Mouse (Mus musculus) C2C12 (cell line): Measurements from ENCODE around the gene Thap8.

Experiments used
- CTCF ChIP-seq: IDR thresholded peaks from one replicate; pipeline ENCODE4 v1.5.1; 2011; ENCODE audit not compliant: control insufficient read depth, insufficient read depth, insufficient read length
- FOSL1 ChIP-seq: IDR thresholded peaks from one replicate; pipeline ENCODE4 v1.8.0; 2011; ENCODE audit warnings: mild to moderate bottlenecking, low read length; ENCODE audit not compliant: poor library complexity, insufficient read depth, severe bottlenecking
- USF1 ChIP-seq: IDR thresholded peaks from one replicate; pipeline ENCODE4 v1.6.1; 2011; ENCODE audit warnings: low read depth, mild to moderate bottlenecking, control low read depth, moderate library complexity

DNA sequence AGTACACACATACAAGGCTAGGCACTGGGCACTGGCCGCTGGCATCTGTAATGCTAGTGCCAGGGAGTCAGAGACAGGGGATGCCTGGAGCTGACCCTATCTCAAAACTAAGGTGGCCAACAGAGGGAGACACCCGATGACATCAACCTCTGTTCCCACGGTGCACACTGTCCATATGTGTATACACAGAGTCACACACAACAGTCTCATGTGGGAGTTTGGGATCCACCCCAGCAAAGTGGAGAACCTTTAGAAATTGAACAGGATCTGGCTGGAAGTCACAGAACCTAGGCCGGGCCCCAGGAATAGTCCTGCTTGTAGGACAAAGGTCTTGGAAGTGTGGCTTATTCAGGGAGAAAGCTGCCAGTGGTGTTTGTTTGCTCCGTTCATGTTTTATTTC lies 14.4 kb downstream of the Thap8 start:
- TF ChIP-seq USF1 (no peak), CTCF (no peak), FOSL1 (no peak)
